Mouse (Mus musculus) embryonic fibroblast, embryonic 13.5 days (primary cell): ENCODE measurements around the gene Wdr89.

Experiments used
- CTCF ChIP-seq: IDR thresholded peaks from 2 replicates; pipeline ENCODE4 v1.5.1; 2011; ENCODE audit warnings: mild to moderate bottlenecking, control low read depth, low read length, moderate library complexity, borderline replicate concordance; ENCODE audit not compliant: insufficient read depth
- POLR2A ChIP-seq: IDR thresholded peaks from 2 replicates; pipeline ENCODE4 v1.6.1; 2011; ENCODE audit warnings: low read depth, mild to moderate bottlenecking, control low read depth, low read length, moderate library complexity

DNA sequence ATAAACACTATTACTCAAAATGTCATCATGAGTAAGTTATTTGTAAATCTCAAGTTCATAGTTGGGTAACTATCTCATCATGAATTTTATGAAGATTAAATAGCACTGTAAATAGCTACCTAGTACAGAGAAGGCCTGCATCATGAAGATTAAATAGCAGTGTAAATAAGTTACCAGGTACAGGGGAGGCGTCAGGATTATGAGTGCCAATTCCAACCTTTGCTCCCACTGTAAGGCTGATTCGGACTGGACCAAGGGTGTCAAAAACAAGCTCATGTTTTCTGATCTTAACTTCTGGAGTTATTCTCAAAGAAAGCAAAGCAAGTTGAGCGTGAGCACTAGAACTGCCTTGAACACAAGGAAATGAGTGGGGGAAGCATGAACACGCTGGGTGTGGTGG, 14.3 kb upstream of the Wdr89 start:
- no peak for TF ChIP-seq POLR2A
- TF ChIP-seq CTCF = no peak
